In genomic region chr6:108206914-108207566, GRCm38 (mm10) we compare ENCODE assay signal across 18 mouse cellular contexts. TPM values are rescaled to one million over a fixed set of nuclear protein-coding genes. Genes with fewer than 3 reads are reported as not detected.
DNase-seq lines count a peak whose midpoint lies in the region; ATAC-seq and TF ChIP-seq lines count a peak whose summit lies in the region.
"Had no signal": no experiment of that assay in that cellular context is flagged by ENCODE, and none has a peak within 500 bp of the region (broad histone marks: within the 10 kb centered on the region; RNA-seq: fewer than 3 reads in every experiment).

No protein-coding gene starts in this region.

- no peak overlapping the region for H3K27ac ChIP-seq in heart, embryonic 16.5 days (ENCODE audit: low read length)
- no peak overlapping the region for H3K27ac ChIP-seq in heart, adult 2 months
- H3K27ac ChIP-seq in liver, embryonic 13.5 days: peak overlapping the region; percentile 49
- no peak overlapping the region for H3K27ac ChIP-seq in limb, embryonic 10.5 days
- H3K27ac ChIP-seq: embryonic facial prominence, embryonic 10.5 days; hindbrain, embryonic 15.5 days; layer of hippocampus, adult 2 months; left cerebral cortex, adult 2 months; limb, embryonic 12.5 days had no signal

- H3K9me3 ChIP-seq in heart, embryonic 16.5 days (replicated peaks; ENCODE audit: control insufficient read depth, low read length): no peaks in the 10 kb centered on the region
- H3K9me3 ChIP-seq in liver, embryonic 13.5 days (replicated peaks): no peaks in the 10 kb centered on the region
- no peaks in the 10 kb centered on the region for H3K9me3 ChIP-seq in limb, embryonic 10.5 days (replicated peaks)
- H3K9me3 ChIP-seq: embryonic facial prominence, embryonic 10.5 days; hindbrain, embryonic 15.5 days; limb, embryonic 12.5 days had no signal

- WGBS in heart, embryonic 16.5 days: 67% methylated on average over 5 of the region's 5 CpGs
- 78% methylated on average over 5 of the region's 5 CpGs for WGBS in heart, adult 2 months
- 53% methylated on average over 5 of the region's 5 CpGs for WGBS in liver, embryonic 13.5 days (ENCODE audit: insufficient replicate concordance)
- 82% methylated on average over 5 of the region's 5 CpGs for WGBS in limb, embryonic 10.5 days

- no peak overlapping the region for H3K4me3 ChIP-seq in heart, embryonic 16.5 days (ENCODE audit: low read length)
- H3K4me3 ChIP-seq in heart, adult 2 months: no peak overlapping the region
- H3K4me3 ChIP-seq in liver, embryonic 13.5 days (replicated peaks): no peak overlapping the region
- H3K4me3 ChIP-seq in limb, embryonic 10.5 days: no peak overlapping the region
- H3K4me3 ChIP-seq: embryonic facial prominence, embryonic 10.5 days; erythroblast, embryonic 14.5 days; hindbrain, embryonic 15.5 days; layer of hippocampus, adult 2 months; left cerebral cortex, adult 2 months; limb, embryonic 12.5 days had no signal

- no peak for TF ChIP-seq POLR2A in heart, adult 2 months (IDR thresholded peaks at IDR 0.05; ENCODE audit: insufficient read depth, low read depth, low read length)

- peak; percentile 71 for ATAC-seq in heart, embryonic 16.5 days (replicated peaks; ENCODE audit: extremely low read depth, insufficient read depth, low FRiP score)
- peak; percentile 98 for ATAC-seq in liver, embryonic 13.5 days (ENCODE audit: low read depth)
- ATAC-seq: intestine, postnatal 0 days had no signal

- no peak overlapping the region for H3K4me2 ChIP-seq in heart, embryonic 16.5 days (ENCODE audit: low read depth, low read length)
- 0 out of 2 replicates have a peak overlapping the region, but pooled peaks have one; percentile 16 for H3K4me2 ChIP-seq in liver, embryonic 13.5 days
- H3K4me2 ChIP-seq: hindbrain, embryonic 15.5 days; limb, embryonic 12.5 days had no signal

- TF ChIP-seq CTCF in heart, adult 2 months (IDR thresholded peaks at IDR 0.05): no peak

- no peaks in the 10 kb centered on the region for H3K36me3 ChIP-seq in heart, embryonic 16.5 days (ENCODE audit: control insufficient read depth, insufficient read depth)
- H3K36me3 ChIP-seq in heart, adult 2 months (ENCODE audit: control insufficient read depth, insufficient read depth, low read length): no peaks in the 10 kb centered on the region
- no peaks in the 10 kb centered on the region for H3K36me3 ChIP-seq in liver, embryonic 13.5 days
- H3K36me3 ChIP-seq in limb, embryonic 10.5 days: no peaks in the 10 kb centered on the region
- H3K36me3 ChIP-seq: embryonic facial prominence, embryonic 10.5 days; hindbrain, embryonic 15.5 days; limb, embryonic 12.5 days had no signal

- H3K9ac ChIP-seq in heart, embryonic 16.5 days (ENCODE audit: low read length): no peak overlapping the region
- no peak overlapping the region for H3K9ac ChIP-seq in heart, adult 2 months (ENCODE audit: low read depth, low read length)
- no peak overlapping the region for H3K9ac ChIP-seq in liver, embryonic 13.5 days
- H3K9ac ChIP-seq: hindbrain, embryonic 15.5 days; limb, embryonic 12.5 days had no signal

- intact Hi-C loops in heart, adult 2 months (cut with DNase I): no loop called here

- H3K79me2 ChIP-seq in heart, adult 2 months (replicated peaks; ENCODE audit: control insufficient read depth, insufficient read depth, low read length): no peaks in the 10 kb centered on the region

- no peaks in the 10 kb centered on the region for H3K27me3 ChIP-seq in heart, embryonic 16.5 days (ENCODE audit: control insufficient read depth, insufficient read depth, low read length)
- no peaks in the 10 kb centered on the region for H3K27me3 ChIP-seq in heart, adult 2 months (ENCODE audit: control insufficient read depth, insufficient read depth, low read length)
- H3K27me3 ChIP-seq in liver, embryonic 13.5 days: no peaks in the 10 kb centered on the region
- H3K27me3 ChIP-seq in limb, embryonic 10.5 days (ENCODE audit: low read depth, poor library complexity, severe bottlenecking): 0 out of 2 replicates have a peak, but pooled peaks cover 4% of the 10 kb centered on the region
- H3K27me3 ChIP-seq: hindbrain, embryonic 15.5 days; limb, embryonic 12.5 days had no signal

- DNase-seq in heart, adult 2 months: no peak
- DNase-seq in 416B (ENCODE audit: low read depth): peak; percentile 45
- peak; percentile 32 for DNase-seq in liver, embryonic 13.5 days
- DNase-seq in thymus, postnatal 10 days (ENCODE audit: low spot score in 2 of 2): peak; percentile 71 to 83
- DNase-seq in cerebellum, postnatal 25 days: no peak
- DNase-seq in limb, embryonic 10.5 days (ENCODE audit: low spot score): no peak
- DNase-seq in embryo, embryonic 11 days: no peak
- DNase-seq: adrenal gland, postnatal 25 days; cerebellum, adult 9-10 months; gastrocnemius, postnatal 10 days had no signal

- TF ChIP-seq EP300 in heart, adult 2 months (IDR thresholded peaks at IDR 0.05; ENCODE audit: insufficient read depth, low read depth, low read length): no peak

- peaks cover 9% of the 10 kb centered on the region for H3K4me1 ChIP-seq in heart, embryonic 16.5 days (ENCODE audit: control insufficient read depth, insufficient read depth, low read length)
- H3K4me1 ChIP-seq in heart, adult 2 months (ENCODE audit: control insufficient read depth, insufficient read depth, low read length): no peaks in the 10 kb centered on the region; the same call in 1 of the 2 replicates
- H3K4me1 ChIP-seq in liver, embryonic 13.5 days (replicated peaks): peaks cover 19% of the 10 kb centered on the region
- H3K4me1 ChIP-seq in limb, embryonic 10.5 days: peaks cover 8% of the 10 kb centered on the region

RNA-seq across cellular contexts. Expression of gene Itpr1, which starts 5.9 kb away (rescaled TPM):
- polyA plus RNA-seq in heart, embryonic 16.5 days (2015; fragmentation: Nextera tagmentation; extraction: Ambion mirVana): 10.8 and 12.3 TPM in 2 replicates
- 10 to 100 TPM; 37.9 to 47.6 TPM for total RNA-seq in heart, adult 2 months (2021)
- polyA plus RNA-seq in heart, adult 2 months (2012; rRNA removed): 14.0 and 32.8 TPM in 2 replicates
- polyA plus RNA-seq in liver, embryonic 13.5 days (2015; fragmentation: Nextera tagmentation; extraction: Ambion mirVana): 2.3 and 3.2 TPM in 2 replicates
- 8.2 and 9.8 TPM in 2 replicates for polyA plus RNA-seq in limb, embryonic 10.5 days (2016; fragmentation: Nextera tagmentation; extraction: Ambion mirVana)

RNA-seq across cellular contexts. Expression of gene Sumf1, which starts 21.7 kb away (rescaled TPM):
- 19.3 and 20.2 TPM in 2 replicates for polyA plus RNA-seq in heart, embryonic 16.5 days (2015; fragmentation: Nextera tagmentation; extraction: Ambion mirVana)
- total RNA-seq in heart, adult 2 months (2021): 10 to 100 TPM; 12.1 to 13.5 TPM
- 11.0 and 11.8 TPM in 2 replicates for polyA plus RNA-seq in heart, adult 2 months (2012; rRNA removed)
- 9.3 and 10.2 TPM in 2 replicates for polyA plus RNA-seq in liver, embryonic 13.5 days (2015; fragmentation: Nextera tagmentation; extraction: Ambion mirVana)
- 12.9 and 14.2 TPM in 2 replicates for polyA plus RNA-seq in limb, embryonic 10.5 days (2016; fragmentation: Nextera tagmentation; extraction: Ambion mirVana)

Comparison
In these comparisons a context has a peak if more than half of its experiments do, and no peak if none do; other contexts are left out.
1. DNase-seq: peak in 416B (single experiment), liver, embryonic 13.5 days (single experiment) and thymus, postnatal 10 days (2 of 2); none in heart, adult 2 months (0 of 2), cerebellum, postnatal 25 days (0 of 2), limb, embryonic 10.5 days (single experiment) and embryo, embryonic 11 days (single experiment).